Mouse (Mus musculus) midbrain, embryonic 11.5 days (tissue): ENCODE data around the gene Hrnr. TPM values are rescaled to one million over a fixed set of nuclear protein-coding genes. Genes with fewer than 3 reads are reported as not detected.

Experiments used
- polyA plus RNA-seq: library from polyadenylated mRNA; unstranded; fragments of >200 nt; fragmentation: Nextera tagmentation; extraction: Ambion mirVana; gene quantifications from 2 replicates; pipeline ENCODE4 v1.2.1, GENCODE M21; 2014

Hrnr gene
- polyA plus RNA-seq, 1 experiment from 2014 or later, result not detected

Other genes starting within 250 kb of the Hrnr start
- not detected in 2 replicates for gene Crnn, start 175.0 kb upstream of the Hrnr start, polyA plus RNA-seq
- not detected in 2 replicates for gene Flg2, start 122.5 kb upstream of the Hrnr start, polyA plus RNA-seq
- gene Flg, start 46.2 kb upstream of the Hrnr start, polyA plus RNA-seq, result not detected in 2 replicates
- not detected in 2 replicates for gene Rptn, start 74.0 kb downstream of the Hrnr start, polyA plus RNA-seq
- 0.44 and 1.1 TPM in 2 replicates for gene Tchh, start 122.6 kb downstream of the Hrnr start, polyA plus RNA-seq
- gene Tchhl1, start 149.0 kb downstream of the Hrnr start, polyA plus RNA-seq, result not detected in 2 replicates
- gene S100a11, start 200.7 kb downstream of the Hrnr start, polyA plus RNA-seq, result 351 and 358 TPM in 2 replicates
- 181 and 187 TPM in 2 replicates for gene S100a10, start 235.3 kb downstream of the Hrnr start, polyA plus RNA-seq